ENCODE assay signal across 8 mouse cellular contexts in genomic region chr9:67549332-67549731, GRCm38 (mm10). TPM values are rescaled to one million over a fixed set of nuclear protein-coding genes. Genes with fewer than 3 reads are reported as not detected.
DNase-seq lines count a peak whose midpoint lies in the region; ATAC-seq and TF ChIP-seq lines count a peak whose summit lies in the region.

No protein-coding gene starts in this region.

- no peak for TF ChIP-seq CTCF in hindbrain, postnatal 0 days (IDR thresholded peaks at IDR 0.05; ENCODE audit: low read depth)

- peak overlapping the region; percentile 73 for H3K27ac ChIP-seq in hindbrain, embryonic 10.5 days
- no peak overlapping the region for H3K27ac ChIP-seq in hindbrain, postnatal 0 days
- H3K27ac ChIP-seq in embryonic facial prominence, embryonic 10.5 days (replicated peaks): peak overlapping the region; percentile 77

- H3K9me3 ChIP-seq in hindbrain, embryonic 10.5 days: peaks cover 3% of the 10 kb centered on the region; the same call in 1 of the 2 replicates
- no peaks in the 10 kb centered on the region for H3K9me3 ChIP-seq in hindbrain, postnatal 0 days (ENCODE audit: low read length)
- H3K9me3 ChIP-seq in embryonic facial prominence, embryonic 10.5 days: peaks cover 8% of the 10 kb centered on the region

- H3K27me3 ChIP-seq in hindbrain, embryonic 10.5 days (ENCODE audit: insufficient read depth, poor library complexity, severe bottlenecking): no peaks in the 10 kb centered on the region
- H3K27me3 ChIP-seq in hindbrain, postnatal 0 days (ENCODE audit: insufficient read depth, low read length): no peaks in the 10 kb centered on the region
- no peaks in the 10 kb centered on the region for H3K27me3 ChIP-seq in embryonic facial prominence, embryonic 10.5 days (replicated peaks; ENCODE audit: low read depth, poor library complexity, severe bottlenecking)

- no peak for ATAC-seq in hindbrain, postnatal 0 days

- intact Hi-C loops in heart, postnatal 25 days (cut with DNase I): loop anchor here (5.0 kb wide), 1 partner anchor 83 kb away; no protein-coding TSS in a partner anchor

- no peak overlapping the region for H3K9ac ChIP-seq in hindbrain, postnatal 0 days (replicated peaks; ENCODE audit: low read length)

- WGBS in hindbrain, embryonic 10.5 days: 16% methylated on average over 4 of the region's 4 CpGs
- WGBS in hindbrain, postnatal 0 days: 24% methylated on average over 4 of the region's 4 CpGs
- 30% methylated on average over 4 of the region's 4 CpGs for WGBS in embryonic facial prominence, embryonic 10.5 days

- H3K36me3 ChIP-seq in hindbrain, embryonic 10.5 days: peaks cover 9% of the 10 kb centered on the region
- H3K36me3 ChIP-seq in hindbrain, postnatal 0 days (ENCODE audit: insufficient read depth, low read length): no peaks in the 10 kb centered on the region
- H3K36me3 ChIP-seq in embryonic facial prominence, embryonic 10.5 days (replicated peaks): peaks cover 14% of the 10 kb centered on the region

- DNase-seq in hindbrain, embryonic 10.5 days (ENCODE audit: low spot score): peak; percentile 42
- DNase-seq in hindbrain, postnatal 0 days (ENCODE audit: low spot score): no peak
- DNase-seq in embryonic facial prominence, embryonic 10.5 days (ENCODE audit: low spot score): peak; percentile 21
- peak; percentile 66 for DNase-seq in heart, postnatal 25 days (ENCODE audit: low spot score)
- peak; percentile 38 for DNase-seq in lung, postnatal 14 days
- no peak for DNase-seq in cerebellum, adult 9-11 months
- no peak for DNase-seq in right cerebral cortex, postnatal 4 days
- DNase-seq in thymus, postnatal 14 days: no peak

- peaks cover 23% of the 10 kb centered on the region for H3K4me1 ChIP-seq in hindbrain, embryonic 10.5 days (replicated peaks)
- no peaks in the 10 kb centered on the region for H3K4me1 ChIP-seq in hindbrain, postnatal 0 days (ENCODE audit: insufficient read depth, low read length)
- peaks cover 25% of the 10 kb centered on the region for H3K4me1 ChIP-seq in embryonic facial prominence, embryonic 10.5 days

- no peak overlapping the region for H3K4me2 ChIP-seq in hindbrain, postnatal 0 days (ENCODE audit: low read depth, low read length)

- H3K4me3 ChIP-seq in hindbrain, embryonic 10.5 days: no peak overlapping the region
- H3K4me3 ChIP-seq in hindbrain, postnatal 0 days (ENCODE audit: low read length): no peak overlapping the region
- H3K4me3 ChIP-seq in embryonic facial prominence, embryonic 10.5 days: no peak overlapping the region

RNA-seq across cellular contexts. Expression of gene Tln2, which starts 10.2 kb away (rescaled TPM):
- 22.9 and 32.9 TPM in 2 replicates for polyA plus RNA-seq in hindbrain, embryonic 10.5 days (2016; fragmentation: Nextera tagmentation; extraction: Ambion mirVana)
- 71.1 and 72.8 TPM in 2 replicates for total RNA-seq in hindbrain, postnatal 0 days (2014; rRNA removed)
- 51.8 and 59.3 TPM in 2 replicates for polyA plus RNA-seq in hindbrain, postnatal 0 days (2015; fragmentation: Nextera tagmentation; extraction: Ambion mirVana)
- polyA plus RNA-seq in embryonic facial prominence, embryonic 10.5 days (2016; fragmentation: Nextera tagmentation; extraction: Ambion mirVana): 36.2 and 40.7 TPM in 2 replicates
- 10 to 100 TPM; 89.4 to 91.5 TPM for total RNA-seq in heart, postnatal 25 days (2021)

Comparison
In these comparisons a context has a peak if more than half of its experiments do, and no peak if none do; other contexts are left out.
1. DNase-seq: peak in hindbrain, embryonic 10.5 days (single experiment), embryonic facial prominence, embryonic 10.5 days (single experiment), heart, postnatal 25 days (single experiment) and lung, postnatal 14 days (single experiment); none in hindbrain, postnatal 0 days (single experiment), cerebellum, adult 9-11 months (single experiment), right cerebral cortex, postnatal 4 days (single experiment) and thymus, postnatal 14 days (single experiment).